Mouse (Mus musculus) heart, adult 8-10 months (tissue): ENCODE measurements around the gene Vars2. TPM values are rescaled to one million over a fixed set of nuclear protein-coding genes. Genes with fewer than 3 reads are reported as not detected.

ENCODE experiments used
- DNase-seq: peaks from one replicate; pipeline ENCODE4 v3.0.0; 2022; ENCODE audit warnings: low spot score
- total RNA-seq, 4 experiments: library from RNA; stranded (reverse); gene quantifications; 2 replicates each; pipeline ENCODE4 v1.2.4; 2022

Gene Vars2
- total RNA-seq, 4 experiments from 2014 or later: 30.4 to 34.9 (median 31.8) TPM

- no peak for DNase-seq
Observed at GRCm38 (mm10) chr17:35635202-35635601, 32.2 kb downstream of the Vars2 start.

- DNase-seq: no peak
Observed at GRCm38 (mm10) chr17:35633992-35634391, 33.4 kb downstream of the Vars2 start.

- no peak for DNase-seq
Observed at GRCm38 (mm10) chr17:35626537-35626936, 40.9 kb downstream of the Vars2 start, which contains the start of gene Gm9573. Gene Gm9573, minus strand, starts transcription at chr17:35626637.

- no peak for DNase-seq
Observed at GRCm38 (mm10) chr17:35617127-35617526, 50.3 kb downstream of the Vars2 start.

Other genes with a start within 250 kb of the Vars2 start
- gene H2-Q6, start 242.7 kb downstream of the Vars2 start, total RNA-seq: 1 to 10 TPM; 3.8 to 8.0 (median 4.4) TPM
- gene H2-Q7, start 228.4 kb downstream of the Vars2 start, total RNA-seq: 1 to 10 TPM; 2.5 to 4.7 (median 3.2) TPM
- gene H2-Q10, start 197.5 kb downstream of the Vars2 start, total RNA-seq: under 1 TPM; 0.38 to 0.59 (median 0.39) TPM
- gene Pou5f1, start 161.6 kb downstream of the Vars2 start, total RNA-seq: not detected
- gene Tcf19, start 150.8 kb downstream of the Vars2 start, total RNA-seq: 1 to 10 TPM; 2.1 to 3.3 (median 2.4) TPM
- 1 to 10 TPM; 2.0 to 3.9 (median 2.4) TPM for gene Cchcr1, start 150.5 kb downstream of the Vars2 start, total RNA-seq
- not detected for gene Psors1c2, start 134.4 kb downstream of the Vars2 start, total RNA-seq
- under 1 TPM; 0.14 to 0.37 (median 0.27) TPM for gene Cdsn, start 115.5 kb downstream of the Vars2 start, total RNA-seq
- not detected for gene 2300002M23Rik, start 100.1 kb downstream of the Vars2 start, total RNA-seq
- gene Sfta2, start 66.0 kb downstream of the Vars2 start, total RNA-seq: not detected
- not detected for gene Gm9573, start 41.0 kb downstream of the Vars2 start, total RNA-seq
- not detected for gene Mucl3, start 23.9 kb downstream of the Vars2 start, total RNA-seq
- gene Gtf2h4, start 6.1 kb upstream of the Vars2 start, total RNA-seq: 10 to 100 TPM; 18.4 to 22.2 (median 21.2) TPM
- 10 to 100 TPM; 23.8 to 30.0 (median 29.5) TPM for gene Ddr1, start 37.0 kb upstream of the Vars2 start, total RNA-seq
- 10 to 100 TPM; 31.3 to 64.3 (median 38.9) TPM for gene Ier3, start 154.1 kb upstream of the Vars2 start, total RNA-seq
- gene Flot1, start 155.6 kb upstream of the Vars2 start, total RNA-seq: 100 to 1,000 TPM; 154 to 174 (median 157) TPM
- gene Tubb5, start 170.7 kb upstream of the Vars2 start, total RNA-seq: 10 to 100 TPM; 65.2 to 94.6 (median 72.1) TPM
- 10 to 100 TPM; 11.5 to 12.8 (median 12.0) TPM for gene Mdc1, start 173.9 kb upstream of the Vars2 start, total RNA-seq
- gene Nrm, start 193.7 kb upstream of the Vars2 start, total RNA-seq: 1 to 10 TPM; 1.7 to 2.9 (median 1.8) TPM
- gene Ppp1r18, start 198.0 kb upstream of the Vars2 start, total RNA-seq: 10 to 100 TPM; 10.5 to 13.5 (median 11.8) TPM
- 10 to 100 TPM; 18.7 to 20.8 (median 20.1) TPM for gene Dhx16, start 212.2 kb upstream of the Vars2 start, total RNA-seq
- gene 2310061I04Rik, start 229.8 kb upstream of the Vars2 start, total RNA-seq: 100 to 1,000 TPM in 3 of 4 experiments, 10 to 100 TPM in 1; 85.5 to 115 (median 106) TPM
- gene Atat1, start 242.5 kb upstream of the Vars2 start, total RNA-seq: 1 to 10 TPM; 6.6 to 9.3 (median 8.3) TPM
- 10 to 100 TPM; 56.1 to 73.8 (median 57.0) TPM for gene Mrps18b, start 248.8 kb upstream of the Vars2 start, total RNA-seq
- 10 to 100 TPM; 22.7 to 42.3 (median 25.8) TPM for gene Ppp1r10, start 248.8 kb upstream of the Vars2 start, total RNA-seq